Mouse (Mus musculus) thymus, adult 2 months (tissue): ENCODE data around the gene Hsf2. TPM values are rescaled to one million over a fixed set of nuclear protein-coding genes. Genes with fewer than 3 reads are reported as not detected.

Source experiments
- DNase-seq: peaks from one replicate; pipeline ENCODE4 v3.0.0; 2021
- H3K27ac ChIP-seq: fragments of 200-500 bp; 2 replicates; pipeline ENCODE4 v1.5.1; 2012; ENCODE audit warnings: low read length, control low read depth; ENCODE audit not compliant: control insufficient read depth, insufficient read depth
- H3K27me3 ChIP-seq: fragments of 200-500 bp; 2 replicates; pipeline ENCODE4 v1.6.1; 2012; ENCODE audit warnings: mild to moderate bottlenecking, low read length, moderate library complexity, mixed read lengths; ENCODE audit not compliant: control insufficient read depth, insufficient read depth
- H3K36me3 ChIP-seq: fragments of 200-500 bp; 2 replicates; pipeline ENCODE4 v1.6.1; 2012; ENCODE audit warnings: mild to moderate bottlenecking, low read length, moderate library complexity; ENCODE audit not compliant: control insufficient read depth, insufficient read depth
- H3K4me1 ChIP-seq: fragments of 200-500 bp; replicated peaks from 2 replicates; pipeline ENCODE4 v1.6.1; 2012; ENCODE audit warnings: low read length; ENCODE audit not compliant: control insufficient read depth, insufficient read depth
- H3K4me3 ChIP-seq: fragments of 200-500 bp; 2 replicates; pipeline ENCODE4 v1.5.1; 2012; ENCODE audit warnings: mild to moderate bottlenecking, low read length, control low read depth, moderate library complexity; ENCODE audit not compliant: control insufficient read depth, insufficient read depth
- CTCF ChIP-seq: fragments of 200-500 bp; IDR thresholded peaks from 2 replicates; pipeline ENCODE4 v1.5.1; 2012; ENCODE audit warnings: mild to moderate bottlenecking, control low read depth, low read length, moderate library complexity, borderline replicate concordance; ENCODE audit not compliant: control insufficient read depth, poor library complexity, insufficient read depth; ENCODE audit errors: extremely low read depth
- POLR2A ChIP-seq: fragments of 200-500 bp; IDR thresholded peaks from 2 replicates; pipeline ENCODE4 v1.6.1; 2012; ENCODE audit warnings: mild to moderate bottlenecking, low read length, control low read depth, moderate library complexity; ENCODE audit not compliant: control insufficient read depth, poor library complexity, insufficient read depth; ENCODE audit errors: extremely low read depth
- WGBS: fragments of 180-500 bp; shearing (Covaris S2); methylation state at CpG from one replicate; pipeline ENCODE4 v1.1.7; 2018; 5-methylcytosine and 5-hydroxymethylcytosine counted together
- polyA plus RNA-seq: library from polyadenylated mRNA; depleted of rRNA; stranded (reverse); fragments of >200 nt; gene quantifications from 2 replicates; pipeline ENCODE4 v1.2.3, GENCODE M21; 2012; rRNA removed

Hsf2 gene
- 5.3 and 7.0 TPM in 2 replicates for polyA plus RNA-seq

GRCm38 (mm10) chr10:57485908-57486541 is at the start of gene Hsf2:
Hsf2 (plus strand) TSS chr10:57486385.
- Histone ChIP-seq H3K27ac (no peak within 1 kb of the TSS; the same call in 1 of the 2 replicates), H3K27me3 (no peaks in the 10 kb centered on the region), H3K4me3 (peak within 1 kb of the TSS; percentile 92), H3K4me1 (0 out of 2 replicates have a peak, but pooled peaks cover 2% of the 10 kb centered on the region), H3K36me3 (no peaks in the 10 kb centered on the region)
- 2% methylated on average over 46 of the region's 52 CpGs for WGBS
- DNase-seq, result peak; percentile 94
- TF ChIP-seq POLR2A (peak; percentile 64), CTCF (peak; percentile 68)

DNA sequence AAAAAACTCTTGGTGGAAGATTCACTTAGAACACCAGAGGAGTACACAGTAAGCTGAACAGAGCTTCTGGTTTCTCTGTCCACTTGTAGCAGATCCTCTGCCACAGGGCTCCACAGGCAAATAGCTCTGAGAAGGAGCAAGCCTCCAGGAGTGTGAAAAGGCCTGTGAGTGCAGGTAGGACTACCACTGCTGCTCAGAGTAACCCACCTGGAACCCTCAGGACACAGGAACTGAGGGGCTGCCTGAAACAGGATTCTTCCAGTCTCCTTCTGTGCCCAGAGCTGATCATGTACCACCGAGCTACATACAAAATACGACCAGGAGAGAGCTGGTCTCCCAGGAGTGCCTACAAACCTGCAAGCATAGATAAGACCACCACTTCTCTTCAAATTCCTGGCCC is 48.3 kb upstream of the Hsf2 start:
- H3K36me3 ChIP-seq, result no peaks in the 10 kb centered on the region
- no peaks in the 10 kb centered on the region for H3K4me1 ChIP-seq
- H3K27ac ChIP-seq, result no peak overlapping the region
- 90% methylated on average over 2 of the region's 2 CpGs for WGBS
- TF ChIP-seq CTCF, result no peak
- TF ChIP-seq POLR2A, result no peak
- no peak for DNase-seq
- no peak overlapping the region for H3K4me3 ChIP-seq
- no peaks in the 10 kb centered on the region for H3K27me3 ChIP-seq

GRCm38 (mm10) chr10:57441049-57441448 is 45.1 kb upstream of the Hsf2 start:
- H3K4me3 ChIP-seq, result no peak overlapping the region
- TF ChIP-seq CTCF (no peak), POLR2A (no peak)
- no peaks in the 10 kb centered on the region for H3K27me3 ChIP-seq
- peak; percentile 2 for DNase-seq
- H3K4me1 ChIP-seq, result no peaks in the 10 kb centered on the region
- no peak overlapping the region for H3K27ac ChIP-seq
- H3K36me3 ChIP-seq, result no peaks in the 10 kb centered on the region

GRCm38 (mm10) chr10:57444392-57444791 is 41.8 kb upstream of the Hsf2 start:
- Histone ChIP-seq H3K4me1 (no peaks in the 10 kb centered on the region), H3K27me3 (no peaks in the 10 kb centered on the region), H3K4me3 (no peak overlapping the region), H3K27ac (no peak overlapping the region), H3K36me3 (no peaks in the 10 kb centered on the region)
- no peak for DNase-seq
- TF ChIP-seq POLR2A (no peak), CTCF (no peak)
- 76% methylated on average over 8 of the region's 8 CpGs for WGBS

DNA sequence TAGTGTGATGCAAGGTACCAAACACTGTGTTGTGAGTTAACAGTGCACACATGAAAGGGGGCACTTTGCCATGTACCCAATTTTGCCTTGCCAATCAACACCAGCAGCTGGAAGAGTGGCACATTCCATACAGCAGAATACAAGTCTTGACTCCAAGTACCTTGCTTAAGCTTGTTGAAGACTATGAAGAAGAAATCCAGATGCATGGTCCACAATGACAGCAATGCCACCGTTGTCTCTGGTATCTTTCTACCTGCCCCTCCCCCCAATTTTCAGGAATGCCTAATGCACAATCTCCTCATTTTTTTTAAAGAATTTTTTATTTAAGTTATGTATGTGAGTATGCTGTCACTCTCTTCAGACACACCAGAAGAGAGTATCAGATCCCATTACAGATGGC is 40.5 kb upstream of the Hsf2 start:
- Histone ChIP-seq H3K36me3 (no peaks in the 10 kb centered on the region), H3K27ac (no peak overlapping the region), H3K4me3 (no peak overlapping the region), H3K27me3 (no peaks in the 10 kb centered on the region), H3K4me1 (no peaks in the 10 kb centered on the region)
- TF ChIP-seq CTCF, result no peak
- no peak for TF ChIP-seq POLR2A
- no peak for DNase-seq
- 92% methylated on average over 1 of the region's 1 CpGs for WGBS

- Histone ChIP-seq H3K27ac (no peak overlapping the region), H3K27me3 (no peaks in the 10 kb centered on the region), H3K4me3 (no peak overlapping the region), H3K4me1 (no peaks in the 10 kb centered on the region), H3K36me3 (no peaks in the 10 kb centered on the region)
- TF ChIP-seq POLR2A (no peak), CTCF (no peak)
- DNase-seq, result no peak
Measured at GRCm38 (mm10) chr10:57447657-57448050, 38.5 kb upstream of the Hsf2 start.
